Mouse (Mus musculus) urinary bladder, postnatal 36 days (tissue): Measurements from ENCODE around the gene Crtac1.

Experiments
- DNase-seq, 2 experiments: peaks; one replicate each; pipeline ENCODE4 v3.0.0; 2022; ENCODE audit warnings: low spot score in 2 of 2, mixed read lengths in 1 of 2

Gene Crtac1

DNA sequence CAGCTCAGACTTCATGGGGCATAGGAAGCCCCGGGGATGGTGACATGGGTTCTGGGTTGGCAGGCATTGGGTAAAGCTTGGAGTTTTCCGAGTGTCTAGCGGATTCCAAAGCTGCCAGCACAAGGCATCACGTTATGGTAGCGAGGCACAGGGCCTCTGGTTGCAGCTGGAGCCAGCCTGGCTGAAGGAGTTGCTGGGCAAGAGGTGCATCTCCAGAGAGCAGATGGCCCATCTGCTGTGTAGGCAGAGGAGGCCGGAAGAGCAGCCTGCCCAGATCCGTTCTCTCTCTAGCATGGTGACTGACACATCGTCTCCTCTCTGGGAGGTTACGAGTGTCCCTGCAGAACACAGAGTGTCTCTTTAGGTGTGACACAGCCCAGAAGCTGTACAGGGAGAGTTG is 103.4 kb downstream of the Crtac1 start:
- DNase-seq, result no peak

GRCm38 (mm10) chr19:42325894-42326293 is 105.7 kb downstream of the Crtac1 start:
- peak; percentile 50 to 68 for DNase-seq

DNA sequence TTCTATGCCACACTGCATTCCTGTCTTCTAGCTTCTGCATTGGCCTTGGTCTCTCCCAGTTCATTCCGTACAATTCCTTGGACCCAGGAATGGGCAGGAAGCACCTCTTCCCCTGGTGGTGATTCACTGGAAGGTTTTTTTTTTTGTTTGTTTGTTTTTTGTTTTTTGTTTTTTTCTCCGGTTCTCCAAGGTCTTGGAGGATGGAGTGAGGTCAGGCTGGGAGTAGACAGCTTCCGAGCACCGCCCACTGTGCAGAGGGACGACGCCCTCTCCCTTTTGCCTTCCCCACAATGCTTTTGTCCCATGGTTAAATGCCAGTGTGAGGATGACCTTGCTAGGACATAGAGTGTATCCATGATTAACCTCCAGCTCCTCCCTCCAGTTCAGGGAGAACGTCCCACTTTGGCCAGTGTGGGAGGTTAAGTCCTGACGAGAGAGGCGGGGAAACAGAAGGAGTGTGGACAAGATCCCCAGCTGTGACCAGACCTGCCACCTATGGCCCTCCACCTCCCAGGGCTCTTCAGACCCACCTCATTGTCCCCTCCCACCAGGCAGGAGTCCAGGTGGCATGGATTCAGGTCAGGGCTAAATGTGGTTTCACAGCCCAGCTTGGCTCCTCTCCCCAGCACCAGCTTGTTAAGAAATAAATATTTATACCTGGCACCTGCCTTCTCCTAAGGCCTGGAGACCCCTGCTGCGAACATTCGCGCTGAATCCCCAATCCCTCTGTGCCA is 109.1 kb downstream of the Crtac1 start:
- DNase-seq, result no peak

- no peak for DNase-seq
Observed at GRCm38 (mm10) chr19:42321936-42322335, 109.6 kb downstream of the Crtac1 start.

- no peak for DNase-seq
Observed at GRCm38 (mm10) chr19:42317648-42318425, 113.7 kb downstream of the Crtac1 start.

- no peak for DNase-seq
Observed at GRCm38 (mm10) chr19:42316998-42317397, 114.6 kb downstream of the Crtac1 start.

DNA sequence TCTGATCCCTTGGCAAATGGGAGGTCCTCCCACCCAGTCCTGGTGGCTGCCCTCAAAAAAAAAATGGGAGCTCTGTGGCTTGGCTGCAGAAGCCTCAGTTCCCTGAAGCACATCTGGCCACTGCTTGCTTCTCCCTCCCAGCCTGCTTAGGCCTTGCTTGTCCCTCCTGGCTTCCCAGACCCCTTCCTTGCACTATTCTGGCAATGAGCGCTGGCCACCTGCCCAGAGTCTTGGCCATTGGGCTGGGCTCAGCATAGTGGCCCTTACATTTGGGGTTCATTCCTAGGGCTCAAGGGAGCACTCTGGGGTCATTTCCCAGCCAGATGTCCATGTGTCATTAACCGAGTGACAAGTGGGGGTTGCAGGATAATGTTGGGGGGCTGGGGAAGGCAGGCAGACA is 115.1 kb downstream of the Crtac1 start:
- DNase-seq, result peak in 1 of 2 experiments; percentile 15

- DNase-seq, result peak; percentile 60 to 61
Observed at GRCm38 (mm10) chr19:42315914-42316313, 115.7 kb downstream of the Crtac1 start.

- no peak for DNase-seq
Observed at GRCm38 (mm10) chr19:42315070-42315679, 116.4 kb downstream of the Crtac1 start.

GRCm38 (mm10) chr19:42312191-42312590 is 119.4 kb downstream of the Crtac1 start:
- no peak for DNase-seq

GRCm38 (mm10) chr19:42311332-42311731 is 120.3 kb downstream of the Crtac1 start:
- DNase-seq, result no peak

DNA sequence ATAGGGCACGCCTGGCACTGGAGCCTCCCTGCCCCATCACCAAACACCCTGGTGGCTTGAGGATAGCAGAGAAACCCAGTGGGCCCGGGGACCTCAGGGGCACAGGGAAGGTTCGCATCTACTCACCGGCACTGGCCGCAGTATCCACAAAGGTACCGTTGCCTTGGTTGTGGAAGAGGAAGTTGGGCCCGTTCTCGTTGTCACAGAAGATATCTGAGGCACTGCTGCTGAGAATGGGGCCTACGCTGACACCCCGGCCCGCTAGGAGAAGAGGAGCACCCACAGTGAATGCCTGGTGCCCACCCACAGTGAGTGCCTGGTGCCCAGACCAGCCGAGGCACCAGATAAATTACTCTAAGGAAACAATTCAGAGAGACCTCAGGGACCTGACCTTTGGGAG is 122.7 kb downstream of the Crtac1 start:
- DNase-seq, result no peak

GRCm38 (mm10) chr19:42307019-42307418 is 124.6 kb downstream of the Crtac1 start:
- DNase-seq, result peak in 1 of 2 experiments; percentile 20

DNA sequence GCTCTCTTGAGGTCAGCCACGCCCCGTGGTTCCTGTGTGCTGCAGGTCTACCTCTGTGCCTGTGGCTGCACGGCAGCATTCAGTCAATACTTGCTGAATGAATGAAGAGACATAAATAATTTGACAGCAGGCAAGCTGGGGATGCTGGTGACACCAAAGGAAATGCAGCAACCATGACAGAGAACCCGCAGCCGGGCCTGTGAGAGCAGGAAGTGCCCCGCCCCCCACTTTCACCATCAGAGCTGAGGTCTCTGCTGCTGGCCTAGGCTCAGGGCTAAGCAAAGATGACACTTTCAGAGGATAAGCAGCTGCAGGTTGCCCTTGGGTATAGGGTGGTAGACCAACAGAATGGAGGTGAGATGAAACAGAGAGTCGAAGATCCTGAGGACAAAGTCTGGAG is 125.4 kb downstream of the Crtac1 start:
- DNase-seq, result no peak

DNA sequence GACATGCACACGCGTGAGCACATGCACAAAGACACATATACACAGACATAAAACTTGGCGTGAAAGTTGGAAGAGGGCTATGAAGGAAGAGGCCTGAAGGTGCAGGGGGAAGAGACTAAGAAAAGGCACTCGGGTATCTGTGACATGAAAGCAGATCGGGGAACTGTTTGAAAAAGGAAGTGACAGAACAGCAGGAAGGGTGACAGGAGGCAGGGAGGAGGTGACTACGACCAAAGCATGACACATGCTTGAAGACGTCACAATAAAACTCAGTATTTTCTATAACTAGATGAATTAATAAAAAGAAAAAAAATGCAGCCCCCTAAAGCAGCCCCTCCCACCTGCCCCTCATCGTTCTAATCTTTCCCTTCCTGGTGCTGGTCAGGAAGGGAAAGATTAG is 125.8 kb downstream of the Crtac1 start:
- DNase-seq, result no peak

- no peak for DNase-seq
Observed at GRCm38 (mm10) chr19:42304506-42304905, 127.1 kb downstream of the Crtac1 start.

DNA sequence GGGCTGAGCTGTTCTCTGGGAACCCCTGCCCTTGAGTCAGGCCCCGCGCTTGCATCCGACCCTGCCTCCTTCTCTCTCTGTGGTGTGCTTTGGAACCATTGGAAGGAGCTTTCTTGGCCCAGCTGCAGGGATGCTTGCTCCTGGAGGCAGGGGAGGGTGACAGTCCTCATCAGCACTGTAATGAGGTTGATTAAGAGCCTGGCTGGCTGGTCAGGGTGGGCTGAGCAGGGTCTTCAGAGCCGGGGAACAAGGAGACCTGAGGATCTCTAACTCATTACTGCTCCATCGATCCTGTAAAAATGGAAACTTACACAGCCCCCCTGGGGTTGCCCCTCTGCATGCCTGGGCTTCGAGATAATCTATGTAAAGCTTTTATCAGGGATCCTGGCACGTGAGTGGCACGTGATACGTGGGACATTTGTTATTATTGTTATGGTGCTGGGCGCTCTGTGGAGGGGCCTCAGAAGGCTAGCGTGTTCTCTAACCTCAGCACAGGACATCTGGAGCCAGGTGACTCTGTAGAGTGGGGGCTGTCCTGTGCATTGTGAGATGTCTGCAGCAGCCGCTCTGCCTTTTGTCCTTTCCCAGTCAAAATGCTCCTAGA is 128.3 kb downstream of the Crtac1 start:
- no peak for DNase-seq

DNA sequence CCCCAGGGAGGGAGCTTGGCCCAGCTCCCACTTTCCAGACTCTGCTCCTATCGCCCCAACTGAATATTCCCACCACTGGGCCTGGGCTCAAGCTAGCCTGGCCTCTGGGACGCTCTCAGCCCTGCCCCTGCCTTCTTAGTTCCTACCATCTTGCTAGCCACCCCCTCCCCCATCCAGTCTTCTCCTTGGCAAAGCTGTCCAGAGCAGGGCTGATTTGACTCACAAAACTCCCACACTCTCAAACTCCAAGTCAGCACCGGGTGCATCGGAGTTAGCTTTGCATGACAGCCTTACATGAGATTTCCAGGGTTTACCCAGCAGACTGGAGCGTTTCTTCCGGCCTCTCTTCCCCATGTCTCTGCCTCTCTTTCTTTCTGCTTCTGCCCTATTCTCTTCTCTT is 138.4 kb downstream of the Crtac1 start:
- no peak for DNase-seq

GRCm38 (mm10) chr19:42292106-42292505 is 139.5 kb downstream of the Crtac1 start:
- no peak for DNase-seq

DNA sequence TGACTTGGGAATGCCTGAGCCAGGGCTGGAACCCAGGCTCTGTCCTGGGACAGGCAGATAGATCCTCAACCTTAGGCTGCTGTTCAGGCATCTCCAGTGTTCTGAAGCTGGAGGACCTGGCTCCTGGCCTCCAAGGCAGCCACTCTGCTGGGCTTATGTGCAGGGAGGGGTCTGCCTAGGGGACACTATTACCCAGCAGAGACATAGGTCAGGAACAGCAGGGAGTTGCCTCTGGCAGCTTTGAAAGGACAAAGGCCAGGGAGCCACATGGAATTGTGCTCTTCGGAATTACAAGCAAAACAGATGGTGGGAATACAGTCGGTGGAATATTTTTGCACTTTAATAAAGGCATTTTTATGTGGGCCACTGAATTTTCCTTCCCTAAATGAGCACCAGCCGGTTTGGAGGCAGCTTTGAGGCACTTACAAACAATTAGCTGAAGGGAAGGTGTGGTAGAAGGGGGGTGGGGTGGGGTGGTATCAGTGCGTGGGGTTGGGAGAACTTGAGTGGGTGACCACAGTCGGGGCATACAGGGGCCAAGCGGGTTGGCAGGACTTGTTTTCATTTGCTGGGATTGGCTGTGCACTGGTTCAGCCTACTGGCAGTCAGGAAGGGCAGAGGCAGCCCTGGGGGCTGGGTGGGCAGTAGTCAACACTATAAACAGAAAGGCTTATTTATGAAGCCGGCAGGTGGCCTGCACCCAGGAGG is 140.5 kb downstream of the Crtac1 start:
- DNase-seq, result no peak

DNA sequence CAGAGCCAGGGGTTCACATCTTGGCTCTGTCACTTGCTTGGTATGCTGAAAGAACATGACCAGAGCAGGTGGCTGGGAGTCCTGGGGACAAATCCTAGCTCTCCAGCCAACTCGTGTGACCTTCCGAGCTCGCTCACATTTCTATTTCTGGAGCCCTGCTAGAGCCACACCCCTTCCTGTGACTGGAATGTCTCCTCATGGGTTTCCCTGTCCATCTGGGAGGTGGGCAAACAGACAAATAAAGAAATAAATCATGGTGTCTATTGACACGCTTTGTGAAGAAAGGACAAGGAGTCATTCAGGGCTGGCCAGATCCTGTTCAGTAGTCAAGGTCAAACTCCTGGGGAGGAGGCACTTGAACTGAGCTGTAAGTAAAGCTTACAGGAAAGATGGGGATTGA is 143.2 kb downstream of the Crtac1 start:
- DNase-seq, result no peak

GRCm38 (mm10) chr19:42284178-42284577 is 147.4 kb downstream of the Crtac1 start:
- no peak for DNase-seq
